7 mouse cellular contexts compared by ENCODE assay signal in the genomic region with DNA sequence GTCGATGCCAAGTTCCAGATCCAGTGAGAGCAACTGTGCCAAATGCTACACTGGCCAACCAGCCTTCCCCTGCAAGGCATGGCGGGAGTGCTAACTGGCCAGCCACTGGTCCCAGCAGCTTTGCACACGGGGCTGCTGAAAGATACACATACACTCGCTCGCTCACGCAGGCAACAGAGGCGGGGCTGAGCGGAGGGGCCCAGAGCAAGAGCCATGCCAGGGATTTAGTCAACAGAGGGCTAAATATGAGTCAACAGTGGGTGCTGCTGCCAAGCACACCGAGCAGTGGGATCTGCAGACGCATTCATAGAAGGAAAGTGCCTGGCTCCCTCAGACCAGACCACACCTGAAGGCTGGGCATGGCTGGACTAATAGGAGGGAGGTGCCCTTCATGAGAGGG. TPM values are rescaled to one million over a fixed set of nuclear protein-coding genes. Genes with fewer than 3 reads are reported as not detected.
DNase-seq lines count a peak whose midpoint lies in the region; ATAC-seq and TF ChIP-seq lines count a peak whose summit lies in the region.

No protein-coding gene starts in this region.

- 54% methylated on average over 10 of the region's 10 CpGs for WGBS in midbrain, postnatal 0 days
- 67% methylated on average over 10 of the region's 10 CpGs for WGBS in midbrain, embryonic 15.5 days
- WGBS in stomach, embryonic 16.5 days, result 49% methylated on average over 10 of the region's 10 CpGs

- no peaks in the 10 kb centered on the region; the same call in 1 of the 2 replicates for H3K27me3 ChIP-seq in midbrain, postnatal 0 days (ENCODE audit: insufficient read depth, low read length)
- peaks cover 20% of the 10 kb centered on the region for H3K27me3 ChIP-seq in midbrain, embryonic 15.5 days (replicated peaks)
- H3K27me3 ChIP-seq in stomach, embryonic 16.5 days (ENCODE audit: control insufficient read depth, insufficient read depth, low read length), result peaks cover 17% of the 10 kb centered on the region; the same call in 1 of the 2 replicates

- DNase-seq in midbrain, postnatal 0 days (ENCODE audit: low spot score), result peak; percentile 86
- peak; percentile 71 for DNase-seq in cerebellum, adult 11 months
- peak; percentile 69 for DNase-seq in gastrocnemius, postnatal 25 days
- peak; percentile 68 for DNase-seq in layer of hippocampus, adult 9-11 months
- DNase-seq in thymus, postnatal 36 days, result no peak

- no peak for TF ChIP-seq CTCF in midbrain, postnatal 0 days (IDR thresholded peaks at IDR 0.05)

- no peak overlapping the region for H3K27ac ChIP-seq in midbrain, postnatal 0 days (ENCODE audit: low read depth, low read length)
- H3K27ac ChIP-seq in midbrain, embryonic 15.5 days, result no peak overlapping the region
- H3K27ac ChIP-seq in stomach, embryonic 16.5 days (ENCODE audit: low read length), result peak overlapping the region; percentile 50

- H3K4me1 ChIP-seq in midbrain, postnatal 0 days (ENCODE audit: insufficient read depth, low read length), result peaks cover 7% of the 10 kb centered on the region
- H3K4me1 ChIP-seq in midbrain, embryonic 15.5 days, result peaks cover 32% of the 10 kb centered on the region
- H3K4me1 ChIP-seq in stomach, embryonic 16.5 days (ENCODE audit: control insufficient read depth, insufficient read depth, low read length), result peaks cover 19% of the 10 kb centered on the region

- 0 out of 2 replicates have a peak overlapping the region, but pooled peaks have one; percentile 24 for H3K4me2 ChIP-seq in midbrain, postnatal 0 days (ENCODE audit: low read depth, low read length, poor library complexity, severe bottlenecking)
- H3K4me2 ChIP-seq in midbrain, embryonic 15.5 days, result no peak overlapping the region
- H3K4me2 ChIP-seq in stomach, embryonic 16.5 days (ENCODE audit: low read depth, low read length), result peak overlapping the region; percentile 28

- H3K9ac ChIP-seq in midbrain, postnatal 0 days (replicated peaks; ENCODE audit: low read length, poor library complexity, severe bottlenecking), result no peak overlapping the region
- H3K9ac ChIP-seq in midbrain, embryonic 15.5 days, result no peak overlapping the region
- no peak overlapping the region for H3K9ac ChIP-seq in stomach, embryonic 16.5 days (ENCODE audit: low read length)

- no peak overlapping the region for H3K4me3 ChIP-seq in midbrain, postnatal 0 days (ENCODE audit: low read depth, low read length)
- no peak overlapping the region for H3K4me3 ChIP-seq in midbrain, embryonic 15.5 days
- H3K4me3 ChIP-seq in stomach, embryonic 16.5 days (replicated peaks; ENCODE audit: low read length), result 0 out of 2 replicates have a peak overlapping the region, but pooled peaks have one; percentile 9

- no peaks in the 10 kb centered on the region for H3K9me3 ChIP-seq in midbrain, postnatal 0 days (ENCODE audit: low read length)
- H3K9me3 ChIP-seq in midbrain, embryonic 15.5 days, result no peaks in the 10 kb centered on the region
- no peaks in the 10 kb centered on the region for H3K9me3 ChIP-seq in stomach, embryonic 16.5 days (replicated peaks; ENCODE audit: control insufficient read depth, low read length)

- H3K36me3 ChIP-seq in midbrain, postnatal 0 days (ENCODE audit: insufficient read depth, low read length), result no peaks in the 10 kb centered on the region
- H3K36me3 ChIP-seq in midbrain, embryonic 15.5 days (replicated peaks), result no peaks in the 10 kb centered on the region
- no peaks in the 10 kb centered on the region for H3K36me3 ChIP-seq in stomach, embryonic 16.5 days (ENCODE audit: control insufficient read depth, insufficient read depth, low read length)

- ATAC-seq in midbrain, postnatal 0 days (ENCODE audit: low FRiP score), result peak; percentile 29; the same call in 1 of the 2 replicates
- no peak for ATAC-seq in midbrain, embryonic 15.5 days (replicated peaks)
- peak; percentile 85 for ATAC-seq in stomach, embryonic 16.5 days (ENCODE audit: insufficient read depth, low FRiP score)

RNA-seq across cellular contexts. Expression of a gene that starts 3.8 kb away (rescaled TPM):
- total RNA-seq in midbrain, postnatal 0 days (2014; rRNA removed), result 12.3 and 14.9 TPM in 2 replicates
- polyA plus RNA-seq in midbrain, postnatal 0 days (2015; fragmentation: Nextera tagmentation; extraction: Ambion mirVana), result 3.1 and 3.2 TPM in 2 replicates
- 3.5 and 3.7 TPM in 2 replicates for polyA plus RNA-seq in midbrain, embryonic 15.5 days (2015; fragmentation: Nextera tagmentation; extraction: Ambion mirVana)
- 1 to 10 TPM; 2.4 to 2.5 TPM for total RNA-seq in gastrocnemius, postnatal 25 days (2021)
- 7.5 and 11.6 TPM in 2 replicates for polyA plus RNA-seq in stomach, embryonic 16.5 days (2015; fragmentation: Nextera tagmentation; extraction: Ambion mirVana)

Comparison
In these comparisons a context has a peak if more than half of its experiments do, and no peak if none do; other contexts are left out.
1. DNase-seq: peak in midbrain, postnatal 0 days (single experiment), cerebellum, adult 11 months (single experiment), gastrocnemius, postnatal 25 days (single experiment) and layer of hippocampus, adult 9-11 months (single experiment); none in thymus, postnatal 36 days (0 of 2).